Mouse (Mus musculus): Measurements from ENCODE around the gene Dnah3. TPM values are rescaled to one million over a fixed set of nuclear protein-coding genes. Genes with fewer than 3 reads are reported as not detected.

Gene Dnah3
- not detected in 2 replicates for polyA plus RNA-seq (2016; fragmentation: Nextera tagmentation; extraction: Ambion mirVana)

- Histone ChIP-seq H3K27me3 (ENCODE audit: insufficient read depth, poor library complexity, severe bottlenecking) (no peaks in the 10 kb centered on the region), H3K9me3 (no peaks in the 10 kb centered on the region), H3K27ac (no peak within 1 kb of the TSS), H3K4me1 (no peaks in the 10 kb centered on the region), H3K4me3 (no peak within 1 kb of the TSS), H3K36me3 (no peaks in the 10 kb centered on the region)
- 71% methylated on average over 6 of the region's 6 CpGs for WGBS
- DNase-seq (ENCODE audit: low spot score), result no peak
These were observed at the start of gene Dnah3 for GRCm38 (mm10) chr7:120095180-120095579. Gene Dnah3, minus strand, starts transcription at chr7:120095280.

- 86% methylated on average over 1 of the region's 1 CpGs for WGBS
- no peak for DNase-seq (ENCODE audit: low spot score)
- Histone ChIP-seq H3K27me3 (ENCODE audit: insufficient read depth, poor library complexity, severe bottlenecking) (0 out of 2 replicates have a peak, but pooled peaks cover 4% of the 10 kb centered on the region), H3K36me3 (no peaks in the 10 kb centered on the region), H3K9me3 (no peaks in the 10 kb centered on the region), H3K4me3 (no peak overlapping the region), H3K4me1 (no peaks in the 10 kb centered on the region), H3K27ac (no peak overlapping the region)
These were observed 47.7 kb upstream of the Dnah3 start for GRCm38 (mm10) chr7:120142743-120143142.

GRCm38 (mm10) chr7:120128951-120129350 lies 33.9 kb upstream of the Dnah3 start:
- WGBS, result 76% methylated on average over 4 of the region's 4 CpGs
- H3K4me3 ChIP-seq, result no peak overlapping the region
- no peaks in the 10 kb centered on the region for H3K36me3 ChIP-seq
- no peaks in the 10 kb centered on the region for H3K9me3 ChIP-seq
- peaks cover 7% of the 10 kb centered on the region; the same call in 1 of the 2 replicates for H3K4me1 ChIP-seq
- no peak overlapping the region for H3K27ac ChIP-seq
- H3K27me3 ChIP-seq (ENCODE audit: insufficient read depth, poor library complexity, severe bottlenecking), result no peaks in the 10 kb centered on the region
- peak; percentile 53 for DNase-seq (ENCODE audit: low spot score)

GRCm38 (mm10) chr7:120127686-120128059 lies 32.6 kb upstream of the Dnah3 start:
- Histone ChIP-seq H3K9me3 (no peaks in the 10 kb centered on the region), H3K4me1 (peaks cover 7% of the 10 kb centered on the region; the same call in 1 of the 2 replicates), H3K27ac (no peak overlapping the region), H3K36me3 (no peaks in the 10 kb centered on the region), H3K27me3 (ENCODE audit: insufficient read depth, poor library complexity, severe bottlenecking) (no peaks in the 10 kb centered on the region), H3K4me3 (no peak overlapping the region)
- 35% methylated on average over 4 of the region's 4 CpGs for WGBS
- DNase-seq (ENCODE audit: low spot score), result no peak

- Histone ChIP-seq H3K27ac (no peak overlapping the region), H3K4me1 (peaks cover 7% of the 10 kb centered on the region; the same call in 1 of the 2 replicates), H3K27me3 (ENCODE audit: insufficient read depth, poor library complexity, severe bottlenecking) (no peaks in the 10 kb centered on the region), H3K9me3 (no peaks in the 10 kb centered on the region), H3K36me3 (no peaks in the 10 kb centered on the region), H3K4me3 (no peak overlapping the region)
- no peak for DNase-seq (ENCODE audit: low spot score)
- WGBS, result 30% methylated on average over 5 of the region's 5 CpGs
These were observed 32.1 kb upstream of the Dnah3 start for GRCm38 (mm10) chr7:120126976-120127685.

GRCm38 (mm10) chr7:120124844-120125243 lies 29.8 kb upstream of the Dnah3 start:
- no peak for DNase-seq (ENCODE audit: low spot score)
- H3K36me3 ChIP-seq, result peaks cover 5% of the 10 kb centered on the region; the same call in 1 of the 2 replicates
- H3K27me3 ChIP-seq (ENCODE audit: insufficient read depth, poor library complexity, severe bottlenecking), result no peaks in the 10 kb centered on the region
- peaks cover 7% of the 10 kb centered on the region; the same call in 1 of the 2 replicates for H3K4me1 ChIP-seq
- no peak overlapping the region for H3K4me3 ChIP-seq
- no peaks in the 10 kb centered on the region for H3K9me3 ChIP-seq
- no peak overlapping the region for H3K27ac ChIP-seq
- WGBS, result 4% methylated on average over 3 of the region's 3 CpGs

GRCm38 (mm10) chr7:120123776-120124175 lies 28.7 kb upstream of the Dnah3 start:
- peaks cover 5% of the 10 kb centered on the region; the same call in 1 of the 2 replicates for H3K36me3 ChIP-seq
- WGBS, result 81% methylated on average over 4 of the region's 4 CpGs
- DNase-seq (ENCODE audit: low spot score), result no peak

GRCm38 (mm10) chr7:120117529-120117928 lies 22.4 kb upstream of the Dnah3 start:
- H3K4me3 ChIP-seq, result no peak overlapping the region
- 40% methylated on average over 6 of the region's 6 CpGs for WGBS
- no peaks in the 10 kb centered on the region for H3K9me3 ChIP-seq
- H3K36me3 ChIP-seq, result peaks cover 5% of the 10 kb centered on the region; the same call in 1 of the 2 replicates
- H3K27me3 ChIP-seq (ENCODE audit: insufficient read depth, poor library complexity, severe bottlenecking), result no peaks in the 10 kb centered on the region
- H3K4me1 ChIP-seq, result no peaks in the 10 kb centered on the region
- DNase-seq (ENCODE audit: low spot score), result no peak
- H3K27ac ChIP-seq, result no peak overlapping the region

More at GRCm38 (mm10) chr7:120123776-120124175, 28.7 kb upstream of the Dnah3 start:
- Histone ChIP-seq H3K9me3 (no peaks in the 10 kb centered on the region), H3K27ac (no peak overlapping the region), H3K4me1 (peaks cover 7% of the 10 kb centered on the region; the same call in 1 of the 2 replicates), H3K27me3 (ENCODE audit: insufficient read depth, poor library complexity, severe bottlenecking) (no peaks in the 10 kb centered on the region), H3K4me3 (no peak overlapping the region)

GRCm38 (mm10) chr7:120116976-120117375 lies 21.9 kb upstream of the Dnah3 start:
- Histone ChIP-seq H3K27me3 (ENCODE audit: insufficient read depth, poor library complexity, severe bottlenecking) (no peaks in the 10 kb centered on the region), H3K36me3 (peaks cover 5% of the 10 kb centered on the region; the same call in 1 of the 2 replicates), H3K4me3 (no peak overlapping the region), H3K27ac (no peak overlapping the region), H3K4me1 (no peaks in the 10 kb centered on the region), H3K9me3 (no peaks in the 10 kb centered on the region)
- WGBS, result 88% methylated on average over 5 of the region's 5 CpGs
- DNase-seq (ENCODE audit: low spot score), result no peak

- H3K4me3 ChIP-seq, result no peak overlapping the region
- H3K4me1 ChIP-seq, result no peaks in the 10 kb centered on the region
- 72% methylated on average over 5 of the region's 5 CpGs for WGBS
- DNase-seq (ENCODE audit: low spot score), result no peak
- no peaks in the 10 kb centered on the region for H3K27me3 ChIP-seq (ENCODE audit: insufficient read depth, poor library complexity, severe bottlenecking)
- H3K36me3 ChIP-seq, result no peaks in the 10 kb centered on the region
- H3K27ac ChIP-seq, result no peak overlapping the region
- H3K9me3 ChIP-seq, result no peaks in the 10 kb centered on the region
These were observed 14.6 kb upstream of the Dnah3 start for GRCm38 (mm10) chr7:120109676-120110075.

- Histone ChIP-seq H3K4me3 (no peak overlapping the region), H3K27me3 (ENCODE audit: insufficient read depth, poor library complexity, severe bottlenecking) (no peaks in the 10 kb centered on the region), H3K9me3 (no peaks in the 10 kb centered on the region), H3K27ac (no peak overlapping the region), H3K36me3 (no peaks in the 10 kb centered on the region), H3K4me1 (peaks cover 10% of the 10 kb centered on the region)
- no peak for DNase-seq (ENCODE audit: low spot score)
- WGBS, result 65% methylated on average over 2 of the region's 2 CpGs
These were observed 11.3 kb upstream of the Dnah3 start for GRCm38 (mm10) chr7:120106356-120106755.

- 65% methylated on average over 3 of the region's 3 CpGs for WGBS
These were observed 9.9 kb upstream of the Dnah3 start for GRCm38 (mm10) chr7:120104975-120105374.

GRCm38 (mm10) chr7:120103019-120103567 lies 8.0 kb upstream of the Dnah3 start:
- Histone ChIP-seq H3K36me3 (no peaks in the 10 kb centered on the region), H3K4me1 (peaks cover 10% of the 10 kb centered on the region), H3K9me3 (no peaks in the 10 kb centered on the region), H3K27ac (peak overlapping the region; percentile 80), H3K27me3 (ENCODE audit: insufficient read depth, poor library complexity, severe bottlenecking) (no peaks in the 10 kb centered on the region), H3K4me3 (peak overlapping the region; percentile 80)
- DNase-seq (ENCODE audit: low spot score), result no peak
- WGBS, result 3% methylated on average over 25 of the region's 25 CpGs

More at GRCm38 (mm10) chr7:120104975-120105374, 9.9 kb upstream of the Dnah3 start:
- H3K4me3 ChIP-seq, result no peak overlapping the region
- H3K9me3 ChIP-seq, result no peaks in the 10 kb centered on the region
- no peaks in the 10 kb centered on the region for H3K27me3 ChIP-seq (ENCODE audit: insufficient read depth, poor library complexity, severe bottlenecking)
- H3K27ac ChIP-seq, result no peak overlapping the region
- H3K36me3 ChIP-seq, result no peaks in the 10 kb centered on the region
- no peak for DNase-seq (ENCODE audit: low spot score)
- H3K4me1 ChIP-seq, result peaks cover 10% of the 10 kb centered on the region
